Mouse (Mus musculus): ENCODE data around the gene Tjp3.

Tjp3 gene

DNA sequence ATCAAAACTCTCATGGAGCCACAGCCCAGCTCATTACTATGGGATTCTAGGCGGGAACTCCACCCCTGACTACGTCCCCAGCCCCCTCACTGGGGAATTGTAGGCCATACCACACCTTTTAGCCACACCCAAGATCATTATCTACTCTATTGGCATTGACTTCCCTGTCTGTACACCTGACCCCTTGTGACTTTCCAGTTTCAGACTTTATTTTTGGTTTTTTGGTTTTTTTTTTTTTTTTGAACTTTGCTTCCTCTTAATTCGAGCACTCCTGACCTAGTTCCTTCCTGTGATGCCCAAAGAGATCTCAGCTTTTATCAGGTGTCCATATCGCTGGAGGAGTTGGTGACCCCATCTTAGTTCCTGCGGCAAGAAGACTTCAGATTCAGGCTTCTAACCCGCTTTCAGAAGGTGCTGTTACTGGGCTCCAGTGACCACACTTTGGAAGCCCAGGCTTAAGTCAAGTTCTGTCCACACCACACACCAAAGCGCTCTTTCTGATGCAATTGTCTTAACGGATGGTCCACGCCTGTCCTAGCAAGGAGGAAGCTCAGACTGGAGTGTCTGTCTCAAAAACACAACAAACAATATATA lies at the start of gene Tjp3:
Gene Tjp3 (minus strand): TSS at position 71 of the 594 bp plus-strand sequence.
- DNase-seq (ENCODE audit: low spot score): no peak

DNA sequence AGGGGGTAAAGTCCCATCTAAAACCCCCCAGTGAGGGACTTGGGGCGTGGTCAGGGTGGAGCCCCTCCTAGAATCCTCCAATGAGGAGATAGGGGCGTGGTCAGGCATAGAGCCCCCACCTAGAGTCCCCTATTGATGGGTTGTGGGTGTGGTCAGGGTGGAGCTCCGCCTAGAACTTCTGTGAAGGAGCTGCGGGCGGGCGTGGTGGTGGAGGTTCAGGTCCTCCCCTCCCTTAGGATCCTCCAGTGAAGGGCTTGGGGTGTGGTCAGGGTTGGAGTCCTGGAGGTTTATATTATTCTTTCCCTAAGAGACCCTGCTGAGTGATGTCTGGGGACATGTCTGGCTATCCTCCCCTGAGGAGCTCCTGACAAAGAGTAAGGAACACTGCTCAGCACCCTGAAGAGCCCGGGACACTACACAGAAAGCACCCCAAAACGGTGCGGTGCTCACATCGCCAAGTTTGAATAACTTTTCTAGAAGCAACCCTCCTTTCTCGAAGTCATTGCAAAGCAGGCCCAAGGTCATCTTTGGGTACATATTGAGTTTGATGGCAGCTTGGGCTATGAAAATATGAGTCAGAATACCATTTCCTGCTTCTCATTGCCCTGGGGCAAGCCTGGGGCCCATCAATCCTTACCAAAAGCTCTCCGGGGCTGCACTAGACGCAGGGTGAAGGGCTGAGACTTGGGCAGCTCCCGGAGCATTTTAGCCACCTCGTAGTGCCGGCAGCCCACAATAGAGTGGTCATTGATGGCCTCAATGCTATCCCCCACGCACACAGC lies 49.4 kb upstream of the Tjp3 start:
- no peak for DNase-seq (ENCODE audit: low spot score)

DNA sequence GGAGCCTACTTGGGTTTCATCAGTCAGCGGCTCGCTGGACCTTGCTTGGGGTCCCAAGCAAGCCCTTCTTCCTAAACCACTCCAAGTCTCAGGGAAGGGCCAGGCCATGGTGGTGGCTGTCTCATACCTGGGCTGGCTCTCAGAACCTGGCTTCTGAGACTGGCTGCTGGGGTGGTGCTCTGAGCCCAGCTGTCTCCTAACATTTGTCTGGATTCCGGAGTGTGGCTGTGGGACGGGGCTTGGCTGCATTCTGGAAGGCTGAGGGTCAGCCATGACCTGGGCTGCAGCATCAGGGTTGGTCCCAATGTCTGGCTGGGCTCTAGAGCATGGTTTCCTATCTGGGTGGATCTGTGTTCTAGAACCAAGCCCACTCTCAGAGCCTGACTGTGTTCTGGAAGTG lies 45.2 kb upstream of the Tjp3 start:
- DNase-seq (ENCODE audit: low spot score): no peak

DNA sequence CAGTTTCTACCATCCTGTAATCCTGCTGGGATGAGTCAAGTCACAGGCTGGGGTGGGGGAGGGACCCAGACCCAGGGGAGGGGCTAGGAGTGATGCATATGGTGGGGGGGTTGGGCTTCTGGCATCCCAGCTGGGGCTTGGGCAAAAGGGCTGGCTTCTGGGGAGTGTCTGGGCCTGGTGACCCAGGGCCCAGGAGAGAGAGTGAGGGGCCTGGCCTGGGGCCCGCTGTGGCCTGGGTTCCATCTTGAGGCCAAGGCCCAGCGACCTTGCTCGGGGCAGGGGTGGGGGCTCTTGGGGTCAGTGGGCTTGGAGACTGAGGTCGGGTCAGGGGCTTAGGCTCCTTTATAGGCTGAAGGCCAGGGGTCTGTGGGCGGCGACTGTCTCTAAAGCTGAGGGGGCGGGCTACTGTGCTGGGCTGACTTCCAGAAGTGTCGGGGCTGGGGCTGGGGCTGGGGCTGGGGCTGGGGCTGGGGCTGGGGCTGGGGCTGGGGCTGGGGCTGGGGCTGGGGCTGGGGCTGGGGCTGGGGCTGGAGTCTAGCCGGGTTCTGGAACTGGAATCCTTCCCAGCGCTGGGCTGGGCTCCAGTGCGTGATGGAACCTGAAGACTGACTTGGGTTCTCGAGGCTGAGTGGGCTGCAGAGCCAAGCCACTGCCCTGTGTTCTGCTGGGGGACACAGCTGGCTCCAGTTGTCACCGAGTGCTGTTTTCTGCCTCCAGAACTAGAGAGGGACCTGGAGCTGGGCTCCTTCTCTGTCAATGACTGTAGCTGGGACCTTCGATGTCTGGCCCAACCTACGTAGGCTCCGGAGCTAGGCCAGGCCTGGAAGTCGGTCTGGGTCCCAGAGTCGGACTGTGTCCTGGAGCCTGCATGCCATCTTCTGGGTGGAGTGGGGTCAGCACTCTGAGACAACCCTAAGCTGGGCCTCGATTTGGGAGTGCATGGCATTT lies 44.3 kb upstream of the Tjp3 start:
- DNase-seq (ENCODE audit: low spot score): no peak

DNA sequence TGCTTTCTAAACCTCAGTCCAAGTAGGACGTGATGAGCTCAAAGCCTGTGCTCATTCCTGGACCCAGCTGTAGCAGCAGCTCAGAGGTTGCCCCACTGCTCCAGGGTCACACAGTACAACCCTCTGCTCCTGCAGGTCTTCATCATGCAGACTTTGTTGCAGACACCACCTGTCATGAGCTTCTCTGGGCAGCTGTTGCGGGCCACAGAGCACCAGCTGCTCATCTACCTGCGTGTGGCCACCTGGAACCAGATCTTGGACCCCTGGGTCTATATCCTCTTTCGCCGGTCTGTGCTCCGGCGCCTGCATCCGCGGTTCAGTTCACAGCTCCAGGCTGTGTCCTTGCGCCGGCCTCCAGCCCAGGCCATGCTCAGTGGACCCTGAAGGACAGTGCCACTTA lies 42.9 kb upstream of the Tjp3 start:
- DNase-seq (ENCODE audit: low spot score): no peak

DNA sequence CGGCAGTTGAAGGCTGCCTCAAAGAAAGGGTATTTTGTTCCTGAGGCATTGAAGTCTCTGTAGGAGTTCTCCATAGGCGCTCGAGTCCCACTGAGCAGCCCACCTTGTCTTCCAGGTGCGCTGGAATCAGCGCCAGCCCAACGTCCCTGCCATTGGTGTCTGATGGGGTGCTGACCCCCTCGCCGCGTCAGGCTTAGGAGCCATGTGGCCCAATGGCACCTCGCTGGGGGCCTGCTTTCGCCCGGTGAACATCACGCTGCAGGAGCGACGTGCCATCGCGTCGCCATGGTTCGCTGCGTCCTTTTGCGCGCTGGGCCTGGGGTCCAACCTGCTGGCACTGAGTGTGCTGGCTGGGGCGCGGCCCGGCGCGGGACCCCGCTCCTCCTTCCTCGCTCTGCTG lies 40.9 kb upstream of the Tjp3 start:
- DNase-seq (ENCODE audit: low spot score): no peak

DNA sequence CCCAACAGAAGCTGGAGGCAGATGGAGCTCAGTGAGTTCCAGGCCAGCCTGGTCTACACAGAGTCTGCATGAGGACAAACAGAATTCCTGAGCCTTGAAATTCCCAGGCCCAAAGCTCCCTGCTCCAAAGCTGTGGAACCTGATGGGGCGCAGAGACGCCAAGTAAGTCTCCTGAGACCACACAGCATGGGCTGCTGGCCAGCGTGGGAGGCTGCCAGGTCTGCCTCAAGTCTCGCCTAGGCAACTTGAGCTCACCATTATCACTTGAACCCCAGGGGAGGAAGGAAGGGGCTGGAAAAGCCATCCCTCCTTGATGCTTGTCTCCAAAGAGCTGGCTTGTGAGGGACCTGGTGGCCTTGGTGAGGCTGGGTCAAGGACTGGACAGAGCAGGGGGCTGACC lies 38.6 kb upstream of the Tjp3 start:
- no peak for DNase-seq (ENCODE audit: low spot score)

DNA sequence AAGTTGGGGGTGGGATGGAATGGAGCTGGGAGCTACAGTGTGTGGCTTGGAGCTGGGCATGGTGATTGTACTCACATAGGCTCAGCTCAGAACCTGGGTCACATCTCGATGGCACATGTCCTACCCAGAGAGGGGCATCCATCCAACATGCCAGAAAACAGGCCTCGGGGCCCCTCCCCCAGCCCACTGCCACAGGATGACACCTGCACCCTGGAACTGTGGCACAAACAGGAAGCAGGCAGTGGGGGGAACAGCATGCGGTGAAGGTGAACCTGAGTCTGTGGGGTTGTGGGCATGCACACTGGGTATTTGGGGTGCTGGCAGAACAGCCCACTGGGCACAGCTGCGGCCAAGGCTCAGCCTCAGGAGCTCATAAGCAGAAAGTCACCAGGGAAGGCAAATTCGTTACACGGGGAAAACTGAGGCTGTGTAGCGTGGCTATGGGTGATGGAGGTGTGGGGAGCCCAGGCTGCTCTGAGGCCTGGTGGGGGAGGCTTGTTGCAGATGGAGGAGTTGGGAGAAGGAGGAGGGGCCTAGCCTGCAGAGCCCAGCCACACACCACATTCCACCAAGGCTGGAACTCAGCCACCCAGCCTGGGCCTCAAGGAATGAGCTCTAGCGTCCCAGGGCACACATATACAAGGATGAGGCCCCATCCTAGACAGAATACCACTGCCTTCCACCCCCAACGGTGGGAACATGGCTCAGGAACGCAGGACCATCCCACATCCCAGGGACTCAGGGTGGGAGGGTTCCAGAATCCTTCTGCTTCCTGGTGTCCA lies 38.0 kb upstream of the Tjp3 start:
- no peak for DNase-seq (ENCODE audit: low spot score)

DNA sequence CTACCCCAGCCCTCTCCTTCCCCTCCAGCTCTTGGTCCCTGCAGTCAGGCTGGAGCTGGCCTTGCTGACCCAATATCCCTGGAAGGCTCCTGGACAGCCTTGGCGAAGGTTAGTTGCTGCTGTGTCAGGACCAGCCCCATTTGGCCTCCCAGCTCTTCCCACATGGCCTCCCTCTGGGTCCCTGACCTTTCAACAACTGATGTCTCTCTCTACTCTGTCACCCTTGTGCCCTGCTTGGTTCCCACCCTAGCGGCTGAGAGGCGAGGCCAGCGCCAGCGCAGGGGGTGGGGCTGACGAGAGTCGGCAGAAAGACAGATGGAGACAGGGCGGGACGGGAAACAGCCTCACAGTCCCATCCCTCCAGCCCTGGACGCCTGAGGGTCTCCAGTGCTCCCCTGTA lies 37.0 kb upstream of the Tjp3 start, which contains the start of gene Tbxa2r:
Gene Tbxa2r (plus strand): TSS at position 346 of the 400 bp plus-strand sequence.
- DNase-seq (ENCODE audit: low spot score): no peak

DNA sequence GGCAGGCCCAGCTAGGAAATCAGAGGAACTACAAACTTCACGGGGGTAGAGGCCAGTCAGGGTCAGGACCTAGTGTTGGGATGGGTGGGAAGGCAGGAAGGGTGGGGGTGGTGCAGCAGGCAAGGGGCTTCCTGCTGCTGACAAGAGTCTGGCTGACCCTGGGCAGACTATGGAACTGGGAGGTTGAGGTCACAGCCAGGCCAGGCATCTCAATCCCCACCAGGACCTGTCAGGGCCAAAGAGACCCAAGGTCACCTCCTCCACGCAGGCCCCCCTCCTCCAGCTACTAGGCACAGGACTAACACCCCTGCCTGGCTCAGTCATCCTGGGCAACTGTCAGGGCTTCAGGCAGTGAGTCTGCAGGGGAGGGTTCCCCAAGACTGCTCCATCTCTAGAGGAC lies 36.6 kb upstream of the Tjp3 start:
- DNase-seq (ENCODE audit: low spot score): no peak

DNA sequence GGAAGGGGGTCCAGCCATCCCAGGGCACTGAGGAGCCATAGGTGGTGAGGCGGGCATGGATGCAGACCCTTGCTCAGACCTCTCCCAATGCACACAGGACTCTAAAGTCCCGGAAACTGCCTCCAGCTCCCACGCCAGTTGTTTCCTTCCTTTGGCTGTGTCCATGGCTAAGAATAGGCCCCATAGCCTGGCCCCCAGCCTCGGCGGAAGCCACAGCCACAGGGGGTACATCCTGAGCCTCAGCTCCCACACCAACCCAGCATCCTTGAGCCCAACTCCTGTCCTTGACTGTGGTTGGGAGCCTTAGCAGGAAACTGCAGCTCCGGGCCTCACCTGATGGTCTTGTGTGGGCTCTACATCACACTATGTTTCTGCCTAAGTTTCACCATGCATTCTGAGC lies 35.5 kb upstream of the Tjp3 start:
- DNase-seq (ENCODE audit: low spot score): no peak

DNA sequence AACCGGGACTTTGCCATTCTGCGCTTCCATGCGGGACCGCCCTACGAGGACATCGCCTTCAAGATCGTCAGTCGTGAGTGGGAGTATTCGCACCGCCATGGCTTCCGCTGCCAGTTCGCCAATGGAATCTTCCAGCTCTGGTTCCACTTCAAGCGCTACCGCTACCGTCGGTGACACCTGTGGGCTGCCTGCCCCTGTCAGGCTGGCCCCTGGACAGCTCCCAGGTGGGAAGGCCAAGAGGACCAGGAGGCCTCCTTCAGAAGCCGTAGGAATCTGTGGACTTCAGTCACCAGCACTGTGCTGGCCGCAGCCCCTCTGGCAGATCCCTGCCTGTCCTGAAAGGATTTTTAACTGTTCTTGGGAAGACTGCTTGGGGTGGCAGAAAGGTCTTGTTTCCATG lies 34.4 kb upstream of the Tjp3 start:
- no peak for DNase-seq (ENCODE audit: low spot score)

DNA sequence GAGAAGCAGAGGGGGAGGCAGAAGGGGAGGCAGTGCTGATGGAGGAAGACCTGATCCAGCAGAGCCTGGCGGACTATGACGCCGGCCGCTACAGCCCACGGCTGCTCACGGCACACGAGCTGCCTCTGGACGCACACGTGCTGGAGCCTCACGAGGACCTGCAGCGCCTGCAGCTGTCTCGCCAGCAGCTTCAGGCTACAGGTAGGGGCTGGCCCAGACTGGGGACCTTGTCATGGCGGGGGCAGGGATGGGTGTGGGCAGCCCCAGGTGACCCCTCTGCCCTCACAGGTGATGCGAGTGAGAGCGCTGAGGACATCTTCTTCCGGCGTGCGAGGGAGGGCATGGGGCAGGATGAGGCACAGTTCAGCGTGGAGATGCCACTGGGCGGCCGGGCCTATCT lies 33.8 kb upstream of the Tjp3 start:
- DNase-seq (ENCODE audit: low spot score): no peak

DNA sequence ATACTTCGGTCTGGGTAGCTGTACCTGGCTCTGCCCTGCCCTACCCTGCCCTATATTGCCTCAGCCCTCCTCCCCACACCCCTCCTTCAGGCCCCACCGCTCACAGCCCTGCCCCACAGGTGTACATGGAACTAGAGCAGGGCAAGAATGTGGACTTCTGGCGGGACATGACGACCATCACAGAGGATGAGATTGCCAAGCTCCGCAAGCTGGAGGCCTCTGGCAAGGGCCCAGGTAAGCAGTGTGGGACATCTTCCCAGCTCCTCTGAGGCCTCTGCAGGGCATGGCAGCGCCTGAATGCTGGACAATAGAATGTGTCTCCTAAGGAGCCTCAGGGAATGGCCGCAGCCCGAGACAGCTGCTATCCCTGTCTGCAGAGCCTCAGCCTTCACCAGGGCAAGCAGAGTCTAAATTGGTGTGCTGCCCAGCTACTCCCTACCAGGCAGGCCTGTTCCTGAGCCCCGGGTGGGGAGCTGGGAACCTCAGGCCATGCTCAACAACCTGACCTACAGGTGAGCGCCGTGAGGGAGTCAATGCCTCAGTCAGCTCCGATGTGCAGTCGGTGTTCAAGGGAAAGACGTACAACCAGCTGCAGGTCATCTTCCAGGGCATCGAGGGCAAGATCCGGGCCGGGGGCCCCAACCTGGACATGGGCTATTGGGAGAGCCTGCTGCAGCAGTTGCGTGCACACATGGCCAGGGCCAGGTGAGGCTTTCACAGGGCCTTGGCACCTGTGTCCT lies 32.6 kb upstream of the Tjp3 start:
- no peak for DNase-seq (ENCODE audit: low spot score)

DNA sequence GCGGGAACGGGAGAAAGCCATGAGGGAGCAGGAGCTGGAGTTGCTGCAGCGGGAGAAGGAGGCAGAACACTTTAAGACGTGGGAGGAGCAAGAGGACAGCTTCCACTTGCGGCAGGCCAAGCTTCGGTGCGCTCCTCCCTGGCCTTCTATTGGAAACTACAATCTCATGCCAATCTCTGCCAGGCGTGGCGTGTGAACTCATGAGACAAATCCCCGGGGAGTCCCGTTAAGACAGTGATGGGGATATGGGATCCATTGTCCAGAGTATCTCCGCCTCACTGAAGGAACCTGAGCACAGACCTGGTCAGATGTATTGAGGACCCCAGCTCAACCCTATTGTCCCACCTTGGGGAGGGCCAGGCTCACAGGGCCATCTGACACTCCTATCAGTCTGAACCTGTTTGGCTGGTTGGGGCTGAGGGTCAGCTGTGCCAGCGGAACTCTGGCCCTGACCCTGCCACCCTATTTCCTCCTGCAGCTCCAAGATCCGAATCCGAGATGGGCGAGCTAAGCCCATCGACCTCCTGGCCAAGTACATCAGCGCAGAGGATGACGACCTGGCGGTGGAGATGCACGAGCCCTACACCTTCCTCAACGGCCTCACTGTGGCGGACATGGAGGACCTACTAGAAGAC lies 31.9 kb upstream of the Tjp3 start:
- DNase-seq (ENCODE audit: low spot score): no peak

DNA sequence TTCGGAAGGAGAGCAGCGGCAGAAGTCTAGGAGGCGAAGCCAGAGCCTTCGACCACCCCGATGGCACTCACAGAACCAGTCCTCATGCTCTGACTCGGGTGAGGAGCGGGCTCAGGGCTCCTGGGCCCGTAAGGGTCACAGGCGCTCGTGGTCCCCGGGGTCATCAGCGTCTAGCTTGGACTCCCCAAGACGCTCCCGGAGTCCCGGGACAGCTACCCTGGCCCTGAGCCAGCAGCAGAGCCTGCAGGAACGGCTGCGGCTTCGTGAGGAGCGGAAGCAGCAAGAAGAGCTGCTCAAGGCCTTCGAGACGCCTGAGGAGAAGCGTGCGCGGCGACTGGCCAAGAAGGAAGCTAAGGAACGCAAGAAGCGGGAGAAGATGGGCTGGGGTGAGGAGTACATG lies 31.1 kb upstream of the Tjp3 start:
- DNase-seq (ENCODE audit: low spot score): no peak

DNA sequence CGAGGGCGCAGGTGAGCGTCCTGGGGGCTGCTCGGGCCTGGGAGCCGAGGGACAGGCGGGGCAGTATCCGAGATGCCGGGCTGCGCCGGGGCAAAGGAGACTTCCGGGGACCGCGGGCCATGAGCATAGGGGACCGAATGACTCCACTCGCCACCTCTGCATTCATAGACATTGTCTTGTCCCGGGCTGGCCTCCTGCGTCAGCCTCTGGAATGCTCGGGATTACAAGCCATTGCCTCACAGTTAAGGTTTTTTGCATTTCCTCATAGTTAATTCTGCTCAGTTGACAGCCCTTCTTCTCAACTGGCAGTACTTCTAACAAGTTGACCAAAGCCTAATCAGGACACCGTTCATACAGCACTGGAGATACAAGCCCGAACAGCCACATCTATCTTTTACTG lies 30.1 kb upstream of the Tjp3 start:
- no peak for DNase-seq (ENCODE audit: low spot score)

DNA sequence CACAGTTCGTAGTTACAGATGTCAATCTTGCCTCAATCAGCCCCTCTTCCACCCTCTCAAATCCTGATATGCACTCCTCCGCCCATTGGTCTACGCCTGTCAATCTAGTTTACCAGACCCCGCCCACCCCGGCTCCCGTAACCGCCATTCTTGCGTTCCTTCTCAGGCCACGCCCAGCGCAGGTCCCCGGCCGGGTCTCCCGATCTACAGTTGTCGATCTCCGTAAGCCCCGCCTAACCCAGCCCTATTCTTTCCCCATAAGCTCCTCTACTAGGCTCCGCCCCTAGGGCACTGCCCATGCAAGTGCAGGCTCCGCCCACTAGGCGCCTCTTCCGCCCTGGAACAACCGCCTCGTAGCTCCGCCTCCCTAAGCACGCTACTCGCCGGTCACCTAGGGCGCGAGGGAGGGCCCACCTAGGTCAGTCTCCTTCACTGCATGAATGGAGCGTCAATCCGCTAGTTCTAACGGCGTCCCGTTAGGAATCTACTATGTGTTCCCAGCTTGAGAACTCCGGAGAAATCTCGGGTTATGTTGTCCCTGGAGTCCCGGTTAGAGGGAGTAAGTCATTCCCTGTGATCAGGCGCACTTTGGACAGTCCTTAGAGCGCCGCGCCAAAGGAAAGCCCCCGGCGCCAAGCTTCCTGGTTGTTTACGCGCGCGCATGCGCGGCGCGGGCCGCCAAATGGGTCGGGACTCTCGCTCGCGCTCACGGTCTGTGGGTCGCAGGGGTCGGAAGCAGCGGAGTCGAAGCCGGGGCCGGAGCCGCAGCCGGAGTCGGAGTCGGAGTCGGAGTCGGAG lies 29.4 kb upstream of the Tjp3 start, which contains the start of gene Cactin:
Gene Cactin (plus strand): TSS at position 554 of the 798 bp plus-strand sequence.
- DNase-seq (ENCODE audit: low spot score): peak; percentile 98

DNA sequence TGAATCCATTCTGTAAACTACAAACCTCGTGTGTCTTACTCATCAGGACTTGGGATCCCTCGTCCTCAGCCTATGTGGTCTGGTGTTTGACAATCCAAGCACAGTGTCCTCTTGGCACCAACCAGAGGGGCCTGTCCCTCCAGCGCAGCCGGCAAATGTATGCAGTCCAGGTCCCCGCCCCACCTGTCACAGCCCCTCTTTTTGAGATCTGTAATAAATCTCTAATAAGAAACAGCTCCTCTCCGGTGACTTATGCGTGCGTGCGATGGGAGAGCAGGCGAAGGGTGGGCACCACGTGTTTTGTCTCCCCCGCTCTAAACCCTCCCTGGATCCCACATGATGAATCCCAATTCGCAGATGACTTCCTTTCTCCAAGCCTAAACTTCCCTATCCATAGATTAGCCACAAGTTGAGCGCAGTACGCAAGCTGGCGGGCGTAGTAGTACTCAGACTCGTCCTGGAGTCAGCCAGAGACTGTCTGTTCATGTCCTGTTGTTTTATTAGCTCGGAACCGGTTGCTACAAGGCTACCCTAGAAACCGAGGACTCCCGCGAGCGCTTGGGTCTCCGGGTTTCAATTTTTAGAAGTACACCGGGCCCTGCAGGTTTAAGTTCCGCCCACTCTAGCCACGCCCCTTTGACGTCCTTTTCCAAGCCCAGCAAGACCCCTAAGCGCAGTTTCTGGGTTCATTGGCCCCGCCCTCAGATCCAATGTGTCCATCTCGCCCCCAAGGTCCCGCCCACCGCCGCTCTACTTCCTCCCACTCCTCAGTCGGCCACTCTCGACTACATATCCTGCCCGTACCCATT lies 28.6 kb upstream of the Tjp3 start:
- DNase-seq (ENCODE audit: low spot score): no peak

All from layer of hippocampus, adult 9-10 months (tissue).